Mouse (Mus musculus) forebrain, embryonic 12.5 days (tissue): Measurements from ENCODE around the gene Scube1. TPM values are rescaled to one million over a fixed set of nuclear protein-coding genes. Genes with fewer than 3 reads are reported as not detected.

Experiments
- ATAC-seq: fragments of 200-750 bp; cut with Nextera tagmentation; 2 replicates; pipeline ENCODE4 v1.8.0; 2017; ENCODE audit warnings: moderate TSS enrichment; ENCODE audit not compliant: low FRiP score
- H3K27ac ChIP-seq: fragments of 300-500 bp; sonication (generic); 2 replicates; pipeline ENCODE4 v1.5.1; 2016; ENCODE audit warnings: mild to moderate bottlenecking
- H3K27me3 ChIP-seq: fragments of 300-500 bp; sonication (generic); 2 replicates; pipeline ENCODE4 v1.6.1; 2016; ENCODE audit warnings: mild to moderate bottlenecking
- H3K36me3 ChIP-seq: fragments of 300-500 bp; sonication (generic); replicated peaks from 2 replicates; pipeline ENCODE4 v1.6.1; 2016; ENCODE audit warnings: mild to moderate bottlenecking
- H3K4me1 ChIP-seq: fragments of 300-500 bp; sonication (generic); 2 replicates; pipeline ENCODE4 v1.6.1; 2016
- H3K4me2 ChIP-seq: fragments of 300-500 bp; sonication (generic); 2 replicates; pipeline ENCODE4 v1.6.1; 2016; ENCODE audit warnings: mild to moderate bottlenecking, moderate library complexity
- H3K4me3 ChIP-seq: fragments of 300-500 bp; sonication (generic); replicated peaks from 2 replicates; pipeline ENCODE4 v1.5.1; 2016; ENCODE audit warnings: mild to moderate bottlenecking
- H3K9ac ChIP-seq: fragments of 300-500 bp; sonication (generic); 2 replicates; pipeline ENCODE4 v1.6.1; 2016; ENCODE audit warnings: mild to moderate bottlenecking
- H3K9me3 ChIP-seq: fragments of 300-500 bp; sonication (generic); 2 replicates; pipeline ENCODE4 v1.6.1; 2016
- WGBS: fragments of 180-500 bp; shearing (Covaris S2); methylation state at CpG from one replicate; pipeline ENCODE4 v1.1.7; 2016; 5-methylcytosine and 5-hydroxymethylcytosine counted together
- polyA plus RNA-seq: library from polyadenylated mRNA; unstranded; fragments of >200 nt; fragmentation: Nextera tagmentation; extraction: Ambion mirVana; gene quantifications from 2 replicates; pipeline ENCODE4 v1.2.1, GENCODE M21; 2016

Gene Scube1
- polyA plus RNA-seq, 1 experiment from 2014 or later = 17.9 TPM

- WGBS = 93% methylated on average over 1 of the region's 1 CpGs
- H3K9me3 ChIP-seq = no peaks in the 10 kb centered on the region
- peaks cover 15% of the 10 kb centered on the region for H3K4me1 ChIP-seq
- 0 out of 2 replicates have a peak overlapping the region, but pooled peaks have one; percentile 10 for H3K27ac ChIP-seq
- no peaks in the 10 kb centered on the region for H3K36me3 ChIP-seq
- H3K9ac ChIP-seq = no peak overlapping the region
- no peak for ATAC-seq
- H3K27me3 ChIP-seq = peaks cover 18% of the 10 kb centered on the region
- no peak overlapping the region for H3K4me3 ChIP-seq
- H3K4me2 ChIP-seq = no peak overlapping the region
These were observed 17.2 kb upstream of the Scube1 start for GRCm38 (mm10) chr15:83742018-83742417.

- Histone ChIP-seq H3K4me3 (no peak overlapping the region), H3K36me3 (no peaks in the 10 kb centered on the region), H3K4me2 (no peak overlapping the region), H3K27me3 (peaks cover 25% of the 10 kb centered on the region), H3K9ac (no peak overlapping the region), H3K27ac (0 out of 2 replicates have a peak overlapping the region, but pooled peaks have one; percentile 21), H3K4me1 (peaks cover 17% of the 10 kb centered on the region), H3K9me3 (no peaks in the 10 kb centered on the region)
- ATAC-seq = no peak
- WGBS = 27% methylated on average over 21 of the region's 21 CpGs
These were observed 16.0 kb upstream of the Scube1 start for GRCm38 (mm10) chr15:83740676-83741422.

DNA sequence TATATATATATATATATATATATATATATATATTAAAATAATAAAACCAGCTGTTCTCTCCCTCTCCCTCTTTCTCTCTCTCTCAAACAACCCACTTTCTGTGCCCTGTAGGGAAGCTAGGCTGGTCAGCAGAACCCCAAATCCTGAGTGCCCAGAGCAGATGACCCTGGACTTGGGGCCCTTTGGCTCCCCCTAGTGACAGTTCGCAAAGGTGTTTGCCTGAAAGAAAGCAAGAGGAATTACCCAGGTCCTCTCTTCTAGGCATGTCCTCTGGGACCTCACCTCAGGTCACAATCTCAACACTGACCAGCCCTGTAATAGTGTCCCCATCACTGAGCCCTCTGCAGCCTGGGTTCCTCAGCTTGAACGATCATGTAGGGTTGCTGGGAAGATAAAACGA, 2.8 kb upstream of the Scube1 start:
- H3K4me2 ChIP-seq = no peak overlapping the region
- H3K9me3 ChIP-seq = no peaks in the 10 kb centered on the region
- H3K4me1 ChIP-seq = peaks cover 45% of the 10 kb centered on the region
- no peak overlapping the region for H3K27ac ChIP-seq
- H3K9ac ChIP-seq = no peak overlapping the region
- H3K4me3 ChIP-seq = no peak overlapping the region
- H3K36me3 ChIP-seq = no peaks in the 10 kb centered on the region
- WGBS = 11% methylated on average over 3 of the region's 3 CpGs
- ATAC-seq = no peak
- peaks cover 50% of the 10 kb centered on the region for H3K27me3 ChIP-seq

- Histone ChIP-seq H3K9me3 (no peaks in the 10 kb centered on the region), H3K9ac (no peak overlapping the region), H3K4me3 (no peak overlapping the region), H3K36me3 (no peaks in the 10 kb centered on the region), H3K4me1 (peaks cover 45% of the 10 kb centered on the region), H3K27ac (no peak overlapping the region), H3K4me2 (no peak overlapping the region), H3K27me3 (peaks cover 58% of the 10 kb centered on the region)
- no peak for ATAC-seq
- 74% methylated on average over 5 of the region's 5 CpGs for WGBS
These were observed 1.9 kb upstream of the Scube1 start for GRCm38 (mm10) chr15:83726741-83727140.

DNA sequence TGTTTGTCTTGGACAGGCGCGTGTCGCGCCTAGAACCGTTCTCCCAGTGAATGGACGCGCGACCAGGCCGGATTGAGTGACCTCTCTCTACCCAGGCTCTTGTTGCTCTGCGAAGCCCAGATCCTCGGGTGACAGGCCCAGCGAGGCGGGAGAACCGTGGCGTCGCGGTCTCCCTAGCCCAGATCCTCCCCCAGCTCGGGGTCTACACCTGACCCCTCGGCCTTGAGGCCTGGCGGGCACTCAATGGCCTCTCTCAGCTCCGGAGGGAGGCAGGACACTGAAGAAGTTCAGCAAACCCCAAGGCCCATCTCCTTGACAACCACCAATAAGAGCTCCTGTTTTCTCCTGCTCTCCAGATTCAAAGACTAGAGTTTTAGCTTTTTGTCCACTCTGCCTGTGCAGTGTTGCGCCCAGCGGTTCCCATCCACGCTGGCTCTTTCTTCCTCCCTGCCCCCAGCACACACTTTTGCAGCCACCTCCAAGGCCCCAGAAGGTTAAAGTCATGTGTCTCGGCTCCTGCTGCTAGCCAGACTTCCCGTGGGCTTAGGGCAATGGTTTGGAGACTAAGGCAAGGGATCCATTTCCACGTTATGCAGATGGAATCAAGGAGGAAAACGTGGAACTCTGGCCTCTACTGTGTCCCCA, 857 bp upstream of the Scube1 start:
- Histone ChIP-seq H3K36me3 (no peaks in the 10 kb centered on the region), H3K9ac (0 out of 2 replicates have a peak overlapping the region, but pooled peaks have one; percentile 33), H3K4me2 (peak overlapping the region; percentile 90), H3K27ac (no peak overlapping the region), H3K9me3 (no peaks in the 10 kb centered on the region), H3K4me1 (peaks cover 45% of the 10 kb centered on the region), H3K4me3 (peak overlapping the region; percentile 74; the same call in 1 of the 2 replicates), H3K27me3 (peaks cover 55% of the 10 kb centered on the region)
- peak; percentile 11; the same call in 1 of the 2 replicates for ATAC-seq
- 6% methylated on average over 28 of the region's 28 CpGs for WGBS

- peaks cover 53% of the 10 kb centered on the region for H3K27me3 ChIP-seq
- H3K27ac ChIP-seq = peak overlapping the region; percentile 77
- peak overlapping the region; percentile 90 for H3K4me2 ChIP-seq
- no peaks in the 10 kb centered on the region; the same call in 1 of the 2 replicates for H3K36me3 ChIP-seq
- H3K4me1 ChIP-seq = peaks cover 45% of the 10 kb centered on the region
- WGBS = under 1% methylated on average over 61 of the region's 61 CpGs
- H3K9me3 ChIP-seq = no peaks in the 10 kb centered on the region
- ATAC-seq = no peak; the same call in 1 of the 2 replicates
- H3K4me3 ChIP-seq = peak overlapping the region; percentile 74
- peak overlapping the region; percentile 70 for H3K9ac ChIP-seq
These were observed 498 bp downstream of the Scube1 start for GRCm38 (mm10) chr15:83724160-83724885.

DNA sequence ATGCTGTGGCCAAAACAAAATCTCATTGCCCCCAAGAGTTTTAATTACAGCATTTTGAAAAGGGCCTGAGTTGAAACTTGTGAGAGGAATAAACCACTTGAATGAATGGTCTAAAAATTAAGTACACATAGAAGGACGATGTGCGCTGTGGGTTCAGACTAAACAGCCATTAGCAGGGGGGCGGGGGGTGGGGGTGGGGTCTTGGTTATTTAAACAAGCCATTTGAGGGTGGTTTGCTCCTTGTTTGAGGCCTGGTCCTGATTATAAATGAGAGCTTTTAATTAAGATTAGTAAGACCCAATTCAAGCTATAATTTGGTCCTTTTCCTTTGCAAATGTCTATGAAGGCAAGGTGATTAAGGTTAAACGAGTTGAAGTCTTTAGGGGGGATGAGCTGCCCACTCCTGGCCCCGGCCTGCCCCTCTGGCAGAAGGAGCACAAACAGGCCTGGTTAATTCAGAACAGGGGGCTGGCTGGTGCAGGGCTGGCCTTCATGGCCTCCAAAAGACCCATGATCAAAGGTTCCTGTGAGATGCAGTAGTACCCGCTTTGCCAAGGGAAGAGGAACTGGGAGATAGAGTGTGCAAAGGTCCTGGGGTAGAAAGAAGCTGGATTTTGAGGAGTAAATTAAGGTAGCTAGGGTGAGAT, 9.1 kb downstream of the Scube1 start:
- peaks cover 4% of the 10 kb centered on the region; the same call in 1 of the 2 replicates for H3K36me3 ChIP-seq
- no peak overlapping the region for H3K9ac ChIP-seq
- H3K4me2 ChIP-seq = no peak overlapping the region
- ATAC-seq = no peak
- H3K4me1 ChIP-seq = peaks cover 31% of the 10 kb centered on the region
- peaks cover 54% of the 10 kb centered on the region for H3K27me3 ChIP-seq
- no peaks in the 10 kb centered on the region for H3K9me3 ChIP-seq
- H3K4me3 ChIP-seq = no peak overlapping the region
- no peak overlapping the region for H3K27ac ChIP-seq
- 26% methylated on average over 6 of the region's 6 CpGs for WGBS

DNA sequence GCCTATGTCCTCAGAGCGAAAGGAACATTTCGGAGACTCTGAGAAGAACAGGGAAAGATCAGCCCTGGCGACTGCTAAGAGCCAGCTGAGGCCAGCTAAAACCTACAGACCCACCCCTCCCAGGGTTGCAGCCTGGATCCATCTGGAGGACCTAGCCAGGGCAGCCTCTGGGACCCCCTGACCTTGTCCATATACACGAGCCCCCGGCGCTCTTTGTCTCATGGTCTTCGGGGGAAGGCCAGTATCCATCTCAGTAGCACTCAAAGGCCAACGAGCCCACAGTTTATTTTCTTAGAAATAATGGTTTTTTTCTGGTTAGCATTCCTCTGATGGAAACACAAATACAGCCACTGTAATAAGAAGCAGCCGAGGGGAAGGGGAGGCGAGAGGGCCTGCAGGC, 12.0 kb downstream of the Scube1 start:
- H3K4me3 ChIP-seq = no peak overlapping the region
- no peaks in the 10 kb centered on the region for H3K36me3 ChIP-seq
- no peak overlapping the region for H3K27ac ChIP-seq
- H3K9ac ChIP-seq = no peak overlapping the region
- peaks cover 43% of the 10 kb centered on the region for H3K4me1 ChIP-seq
- H3K4me2 ChIP-seq = no peak overlapping the region
- H3K9me3 ChIP-seq = no peaks in the 10 kb centered on the region
- WGBS = 72% methylated on average over 10 of the region's 10 CpGs
- peaks cover 39% of the 10 kb centered on the region for H3K27me3 ChIP-seq
- ATAC-seq = no peak

DNA sequence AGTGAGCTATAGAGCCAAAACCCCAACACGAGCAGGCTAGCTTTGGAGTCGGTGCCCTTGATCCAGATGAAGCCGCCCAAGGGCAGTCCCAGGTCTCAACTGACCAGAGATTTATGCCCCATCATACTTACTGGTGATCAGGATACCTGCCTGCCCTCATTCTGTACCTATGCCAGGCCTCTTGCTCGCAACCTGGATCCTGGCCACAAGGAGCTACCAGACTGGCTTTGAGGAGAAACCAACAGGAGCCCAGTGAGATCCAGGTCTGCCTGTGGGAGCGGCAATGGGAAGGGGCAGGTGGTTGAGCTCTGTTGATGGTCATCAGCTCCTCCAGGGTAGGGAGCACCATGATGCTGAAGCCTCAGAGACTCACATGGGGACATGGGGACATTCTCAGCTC, 12.5 kb downstream of the Scube1 start:
- H3K27ac ChIP-seq = no peak overlapping the region
- no peaks in the 10 kb centered on the region for H3K36me3 ChIP-seq
- no peaks in the 10 kb centered on the region for H3K9me3 ChIP-seq
- H3K4me2 ChIP-seq = no peak overlapping the region
- no peak overlapping the region for H3K4me3 ChIP-seq
- no peak for ATAC-seq
- peaks cover 43% of the 10 kb centered on the region for H3K4me1 ChIP-seq
- H3K9ac ChIP-seq = no peak overlapping the region
- peaks cover 38% of the 10 kb centered on the region for H3K27me3 ChIP-seq
- 90% methylated on average over 5 of the region's 5 CpGs for WGBS

- Histone ChIP-seq H3K36me3 (no peaks in the 10 kb centered on the region), H3K4me2 (peak overlapping the region; percentile 15; the same call in 1 of the 2 replicates), H3K9me3 (no peaks in the 10 kb centered on the region), H3K27ac (peak overlapping the region; percentile 27; the same call in 1 of the 2 replicates), H3K4me1 (peaks cover 42% of the 10 kb centered on the region), H3K4me3 (no peak overlapping the region), H3K9ac (no peak overlapping the region; the same call in 1 of the 2 replicates), H3K27me3 (peaks cover 35% of the 10 kb centered on the region)
- peak; percentile 36; the same call in 1 of the 2 replicates for ATAC-seq
- WGBS = 8% methylated on average over 23 of the region's 23 CpGs
These were observed 14.7 kb downstream of the Scube1 start for GRCm38 (mm10) chr15:83709889-83710774.

GRCm38 (mm10) chr15:83706528-83707199, 18.2 kb downstream of the Scube1 start:
- H3K9me3 ChIP-seq = peaks cover 3% of the 10 kb centered on the region; the same call in 1 of the 2 replicates
- no peak overlapping the region for H3K27ac ChIP-seq
- no peak overlapping the region for H3K4me3 ChIP-seq
- 37% methylated on average over 9 of the region's 10 CpGs for WGBS
- H3K4me2 ChIP-seq = no peak overlapping the region
- peaks cover 12% of the 10 kb centered on the region for H3K27me3 ChIP-seq
- H3K9ac ChIP-seq = no peak overlapping the region
- H3K36me3 ChIP-seq = peaks cover 17% of the 10 kb centered on the region
- peaks cover 29% of the 10 kb centered on the region for H3K4me1 ChIP-seq
- ATAC-seq = no peak
